Mouse (Mus musculus) CH12.LX (cell line): ENCODE data around the gene Cnih1. TPM values are rescaled to one million over a fixed set of nuclear protein-coding genes. Genes with fewer than 3 reads are reported as not detected.
A peak's percentile ranks its signal among the peaks of the same experiment; 100 is the strongest.

ENCODE experiments used
- DNase-seq: peaks from one replicate; pipeline ENCODE4 v3.0.0-alpha.2; 2013; ENCODE audit errors: extremely low read depth
- H3K27ac ChIP-seq: 2 replicates; pipeline ENCODE4 v1.5.1; 2012; ENCODE audit warnings: low read depth, mild to moderate bottlenecking, control low read depth, moderate library complexity; ENCODE audit not compliant: insufficient read depth
- H3K27me3 ChIP-seq: replicated peaks from 2 replicates; pipeline ENCODE3; 2012; ENCODE audit warnings: inconsistent platforms
- H3K36me3 ChIP-seq, 2 experiments: replicated peaks in 1 of 2; 2 replicates each; pipeline versions ENCODE3 to v1.6.1; 2012; ENCODE audit warnings: inconsistent platforms in 1 of 2, low read length in 1 of 2, mild to moderate bottlenecking in 1 of 2, mixed read lengths in 1 of 2, moderate library complexity in 1 of 2; ENCODE audit not compliant: control insufficient read depth in 1 of 2, insufficient read depth in 1 of 2
- H3K4me1 ChIP-seq, 2 experiments: 2 replicates each; pipeline ENCODE4 v1.6.1; 2012; ENCODE audit warnings: inconsistent platforms in 1 of 2, moderate library complexity in 1 of 2; ENCODE audit not compliant: insufficient read depth in 2 of 2, control insufficient read depth in 1 of 2
- H3K4me2 ChIP-seq: 2 replicates; pipeline ENCODE4 v1.6.1; 2012; ENCODE audit warnings: low read depth, mild to moderate bottlenecking, control low read depth; ENCODE audit not compliant: poor library complexity, insufficient read depth, severe bottlenecking
- H3K4me3 ChIP-seq, 3 experiments: fragments of 150-350 bp in 1 of 3; sonication (generic) in 1 of 3; replicated peaks in 1 of 3; 2 replicates each; pipeline versions ENCODE3 to v1.5.1; 2011 to 2012; ENCODE audit warnings: low read depth in 2 of 3, low read length in 2 of 3, mild to moderate bottlenecking in 2 of 3, moderate library complexity in 2 of 3, control low read depth in 1 of 3, improper control_type of control experiment in 1 of 3, inconsistent platforms in 1 of 3, mixed read lengths in 1 of 3; ENCODE audit not compliant: poor library complexity in 1 of 3
- H3K79me2 ChIP-seq: replicated peaks from 2 replicates; pipeline ENCODE4 v1.6.1; 2012; ENCODE audit warnings: mild to moderate bottlenecking, moderate library complexity; ENCODE audit not compliant: control insufficient read depth, poor library complexity, insufficient read depth, severe bottlenecking; ENCODE audit errors: extremely low read depth
- H3K9ac ChIP-seq: 2 replicates; pipeline ENCODE4 v1.6.1; 2012; ENCODE audit warnings: low read depth, mild to moderate bottlenecking, control low read depth, moderate library complexity; ENCODE audit not compliant: insufficient read depth
- H3K9me3 ChIP-seq: replicated peaks from 2 replicates; pipeline ENCODE3; 2012; ENCODE audit warnings: low read length, inconsistent platforms, mixed read lengths
- CHD1 ChIP-seq: IDR thresholded peaks from 2 replicates; pipeline ENCODE4 v1.6.1; 2012; ENCODE audit warnings: low read depth, low read length, improper control_type of control experiment, inconsistent platforms
- CHD2 ChIP-seq: IDR thresholded peaks from 2 replicates; pipeline ENCODE4 v1.6.1; 2011; ENCODE audit warnings: low read length, improper control_type of control experiment
- CTCF ChIP-seq, 2 experiments: IDR thresholded peaks in 1 of 2; conservative IDR thresholded peaks in 1 of 2; 2 replicates each; pipeline ENCODE4 v1.5.1; 2011 to 2012; ENCODE audit warnings: low read depth in 2 of 2, low read length in 2 of 2, improper control_type of control experiment in 1 of 2, inconsistent platforms in 1 of 2, mild to moderate bottlenecking in 1 of 2, moderate library complexity in 1 of 2
- E2F4 ChIP-seq: IDR thresholded peaks from 2 replicates; pipeline ENCODE4 v1.6.1; 2011; ENCODE audit warnings: low read depth, low read length, improper control_type of control experiment; ENCODE audit not compliant: insufficient replicate concordance
- ELF1 ChIP-seq: IDR thresholded peaks from 2 replicates; pipeline ENCODE4 v1.6.1; 2014; ENCODE audit warnings: low read depth, mild to moderate bottlenecking, inconsistent platforms, low read length, improper control_type of control experiment
- EP300 ChIP-seq: IDR thresholded peaks from 2 replicates; pipeline ENCODE4 v1.6.1; 2011; ENCODE audit warnings: low read length, improper control_type of control experiment
- ETS1 ChIP-seq: conservative IDR thresholded peaks from 2 replicates; pipeline ENCODE4 v1.6.1; 2012; ENCODE audit warnings: low read depth, mild to moderate bottlenecking, inconsistent platforms, low read length, improper control_type of control experiment, moderate library complexity
- GABPA ChIP-seq: IDR thresholded peaks from 2 replicates; pipeline ENCODE4 v1.6.1; 2012; ENCODE audit warnings: low read depth, low read length, improper control_type of control experiment, inconsistent platforms; ENCODE audit not compliant: insufficient replicate concordance
- HCFC1 ChIP-seq: IDR thresholded peaks from 2 replicates; pipeline ENCODE4 v1.6.1; 2012; ENCODE audit warnings: low read depth, mild to moderate bottlenecking, inconsistent platforms, low read length, improper control_type of control experiment
- IRF4 ChIP-seq: IDR thresholded peaks from 2 replicates; pipeline ENCODE4 v1.6.1; 2014; ENCODE audit warnings: low read depth, mild to moderate bottlenecking, inconsistent platforms, low read length, improper control_type of control experiment
- JUN ChIP-seq: IDR thresholded peaks from 2 replicates; pipeline ENCODE4 v1.6.1; 2011; ENCODE audit warnings: low read depth, mild to moderate bottlenecking, low read length, improper control_type of control experiment, moderate library complexity; ENCODE audit not compliant: insufficient read depth
- KAT2A ChIP-seq: IDR thresholded peaks from 2 replicates; pipeline ENCODE4 v1.6.1; 2012; ENCODE audit warnings: low read length, improper control_type of control experiment, inconsistent platforms; ENCODE audit not compliant: insufficient replicate concordance
- MAFK ChIP-seq: IDR thresholded peaks from 2 replicates; pipeline ENCODE4 v1.6.1; 2011; ENCODE audit warnings: low read length, improper control_type of control experiment; ENCODE audit not compliant: insufficient replicate concordance
- MAX ChIP-seq: IDR thresholded peaks from 2 replicates; pipeline ENCODE4 v1.6.1; 2011; ENCODE audit warnings: low read length, improper control_type of control experiment
- MAZ ChIP-seq: IDR thresholded peaks from 2 replicates; pipeline ENCODE4 v1.6.1; 2012; ENCODE audit warnings: low read depth, mild to moderate bottlenecking, inconsistent platforms, low read length, improper control_type of control experiment, moderate library complexity
- MEF2A ChIP-seq: IDR thresholded peaks from 2 replicates; pipeline ENCODE4 v1.6.1; 2014; ENCODE audit warnings: low read depth, mild to moderate bottlenecking, inconsistent platforms, low read length, improper control_type of control experiment, borderline replicate concordance
- MXI1 ChIP-seq: IDR thresholded peaks from 2 replicates; pipeline ENCODE4 v1.6.1; 2011; ENCODE audit warnings: mild to moderate bottlenecking, low read depth, low read length, improper control_type of control experiment
- MYC ChIP-seq: IDR thresholded peaks from 2 replicates; pipeline ENCODE4 v1.6.1; 2011; ENCODE audit warnings: low read depth, mild to moderate bottlenecking, improper control_type of control experiment, low read length
- NRF1 ChIP-seq: IDR thresholded peaks from 2 replicates; pipeline ENCODE4 v1.6.1; 2014; ENCODE audit warnings: low read depth, mild to moderate bottlenecking, inconsistent platforms, low read length, improper control_type of control experiment, moderate library complexity
- POLR2A ChIP-seq: IDR thresholded peaks from 2 replicates; pipeline ENCODE4 v1.6.1; 2011; ENCODE audit warnings: low read depth, mild to moderate bottlenecking, improper control_type of control experiment, low read length
- POLR2AphosphoS2 ChIP-seq: IDR thresholded peaks from 2 replicates; pipeline ENCODE4 v1.6.1; 2011; ENCODE audit warnings: low read depth, low read length, improper control_type of control experiment
- RAD21 ChIP-seq: IDR thresholded peaks from 2 replicates; pipeline ENCODE4 v1.6.1; 2011; ENCODE audit warnings: low read depth, mild to moderate bottlenecking, low read length, improper control_type of control experiment, moderate library complexity
- RCOR1 ChIP-seq: conservative IDR thresholded peaks from 2 replicates; pipeline ENCODE4 v1.6.1; 2012; ENCODE audit warnings: low read depth, mild to moderate bottlenecking, inconsistent platforms, low read length, improper control_type of control experiment
- TBP ChIP-seq: conservative IDR thresholded peaks from 2 replicates; pipeline ENCODE4 v1.6.1; 2011; ENCODE audit warnings: low read depth, low read length, improper control_type of control experiment
- TCF12 ChIP-seq: IDR thresholded peaks from 2 replicates; pipeline ENCODE4 v1.6.1; 2014; ENCODE audit warnings: low read depth, mild to moderate bottlenecking, inconsistent platforms, low read length, improper control_type of control experiment
- UBTF ChIP-seq: IDR thresholded peaks from 2 replicates; pipeline ENCODE4 v1.6.1; 2012; ENCODE audit warnings: low read depth, mild to moderate bottlenecking, inconsistent platforms, low read length, improper control_type of control experiment, moderate library complexity
- USF1 ChIP-seq: IDR thresholded peaks from 2 replicates; pipeline ENCODE4 v1.6.1; 2014; ENCODE audit warnings: low read depth, mild to moderate bottlenecking, inconsistent platforms, low read length, improper control_type of control experiment
- USF2 ChIP-seq: conservative IDR thresholded peaks from 2 replicates; pipeline ENCODE4 v1.6.1; 2011; ENCODE audit warnings: low read depth, low read length, improper control_type of control experiment
- ZC3H11A ChIP-seq: IDR thresholded peaks from 2 replicates; pipeline ENCODE4 v1.6.1; 2012; ENCODE audit warnings: low read depth, mild to moderate bottlenecking, inconsistent platforms, low read length, improper control_type of control experiment
- ZKSCAN1 ChIP-seq: IDR thresholded peaks from 2 replicates; pipeline ENCODE4 v1.6.1; 2012; ENCODE audit warnings: low read depth, inconsistent platforms, low read length, improper control_type of control experiment, borderline replicate concordance
- ZMIZ1 ChIP-seq: IDR thresholded peaks from 2 replicates; pipeline ENCODE4 v1.6.1; 2012; ENCODE audit warnings: low read depth, mild to moderate bottlenecking, inconsistent platforms, low read length, improper control_type of control experiment
- dilution Hi-C: fragments of 300-500 bp; cut with MboI; formaldehyde crosslinking; loops from 2 replicates; pipeline ENCODE4 v1.14.3; 2020; ENCODE audit warnings: low sequenced_read_pairs; ENCODE audit not compliant: extremely low pct_unique_long_range_greater_than_20kb, extremely low pct_ligation_motif_present
- in situ Hi-C: fragments of 300-500 bp; cut with MboI; formaldehyde crosslinking; loops from 3 replicates; pipeline ENCODE4 v1.14.3; 2019; ENCODE audit warnings: low sequenced_read_pairs, low pct_ligation_motif_present, low pct_unique_long_range_greater_than_20kb, mixed read lengths
- polyA plus RNA-seq: library from polyadenylated mRNA; unstranded; fragments of >175 nt; gene quantifications from 2 replicates; pipeline ENCODE4 v1.2.1, GENCODE M21; 2012; ENCODE audit warnings: low read depth; ENCODE audit not compliant: insufficient read length
- total RNA-seq, 2 experiments: library from RNA; depleted of rRNA; stranded (reverse); fragments of 300-350 nt in 1 of 2; fragments of >200 nt in 1 of 2; gene quantifications; 2 replicates each; pipeline ENCODE4 v1.2.3; 2012 to 2014

The Cnih1 gene
- total and polyA plus RNA-seq, 3 experiments, result 68.9 to 190 (median 185) TPM

- dilution Hi-C loops, result no loop called here
- no peak for DNase-seq
- in situ Hi-C loops, result no loop called here
- Histone ChIP-seq H3K4me2 (no peak overlapping the region), H3K9ac (no peak overlapping the region), H3K27ac (no peak overlapping the region), H3K79me2 (peaks cover 25% of the 10 kb centered on the region), H3K36me3 (peaks cover 44 to 65% of the 10 kb centered on the region in 2 experiments), H3K4me1 (peaks cover 10 to 40% of the 10 kb centered on the region in 2 experiments), H3K4me3 (no peak overlapping the region), H3K9me3 (no peaks in the 10 kb centered on the region), H3K27me3 (no peaks in the 10 kb centered on the region)
- TF ChIP-seq CHD2 (no peak), GABPA (no peak), USF1 (no peak), USF2 (no peak), UBTF (no peak), MAFK (no peak), CTCF (conservative IDR thresholded peaks at IDR 0.05 in 1 of 2, IDR thresholded peaks at IDR 0.05 in 1 of 2; ENCODE audit: low read depth in 2 of 2, low read length in 2 of 2) (no peak), MYC (no peak), JUN (no peak), RCOR1 (no peak)
Measured at GRCm38 (mm10) chr14:46815640-46816039, 27.4 kb upstream of the Cnih1 start.

- no peaks in the 10 kb centered on the region for H3K27me3 ChIP-seq
- in situ Hi-C loops (no loop called here), dilution Hi-C loops (no loop called here)
- DNase-seq, result peak; percentile 68
- H3K79me2 ChIP-seq, result no peaks in the 10 kb centered on the region
- no peak overlapping the region for H3K4me2 ChIP-seq
- no peaks in the 10 kb centered on the region for H3K9me3 ChIP-seq
- no peak overlapping the region for H3K27ac ChIP-seq
- H3K4me3 ChIP-seq, result no peak overlapping the region
- H3K36me3 ChIP-seq, result peaks cover 19 to 61% of the 10 kb centered on the region in 2 experiments
- H3K9ac ChIP-seq, result no peak overlapping the region
- H3K4me1 ChIP-seq, result peaks cover 6 to 41% of the 10 kb centered on the region in 2 experiments; a peak in 3 of 4 replicates
- no peak for TF ChIP-seq NRF1
- TF ChIP-seq HCFC1, result no peak
- no peak for TF ChIP-seq CHD1
- no peak for TF ChIP-seq KAT2A
- TF ChIP-seq MAFK, result 0 out of 2 replicates have a peak, but pooled peaks have one; percentile 36
- TF ChIP-seq GABPA, result no peak
- TF ChIP-seq IRF4, result peak; percentile 93
- no peak for TF ChIP-seq ZC3H11A
- no peak for TF ChIP-seq E2F4
- TF ChIP-seq ETS1, result 0 out of 2 replicates have a peak, but pooled peaks have one; percentile 32
- TF ChIP-seq MAZ, result no peak
- TF ChIP-seq EP300, result peak; percentile 92
- no peak for TF ChIP-seq RAD21
- 0 out of 2 replicates have a peak, but pooled peaks have one; percentile 41 for TF ChIP-seq RCOR1
- TF ChIP-seq CTCF (conservative IDR thresholded peaks at IDR 0.05 in 1 of 2, IDR thresholded peaks at IDR 0.05 in 1 of 2; ENCODE audit: low read depth in 2 of 2, low read length in 2 of 2), result no peak
- TF ChIP-seq TBP, result no peak
- no peak for TF ChIP-seq UBTF
- no peak for TF ChIP-seq ZKSCAN1
- TF ChIP-seq USF2, result peak; percentile 37
- TF ChIP-seq MEF2A, result peak; percentile 78
- TF ChIP-seq MAX, result peak; percentile 92
- TF ChIP-seq POLR2A, result no peak
- no peak for TF ChIP-seq POLR2AphosphoS2
- peak; percentile 49 for TF ChIP-seq USF1
- TF ChIP-seq MXI1, result peak; percentile 93
- no peak; the same call in 1 of the 2 replicates for TF ChIP-seq CHD2
- peak; percentile 98 for TF ChIP-seq MYC
- no peak for TF ChIP-seq ELF1
- TF ChIP-seq TCF12, result no peak
- TF ChIP-seq ZMIZ1, result no peak
Measured at GRCm38 (mm10) chr14:46807927-46808326, 19.7 kb upstream of the Cnih1 start.
